Mouse (Mus musculus) bone marrow macrophage, adult 2 months (primary cell): Measurements from ENCODE around the gene Luzp1.

Experiments used
- CTCF ChIP-seq: IDR thresholded peaks from 2 replicates; pipeline ENCODE4 v1.5.1; 2012; ENCODE audit warnings: low read depth, mild to moderate bottlenecking, low read length, moderate library complexity
- POLR2A ChIP-seq: IDR thresholded peaks from 2 replicates; pipeline ENCODE4 v1.6.1; 2012; ENCODE audit warnings: mild to moderate bottlenecking, low read depth, low read length, borderline replicate concordance

DNA sequence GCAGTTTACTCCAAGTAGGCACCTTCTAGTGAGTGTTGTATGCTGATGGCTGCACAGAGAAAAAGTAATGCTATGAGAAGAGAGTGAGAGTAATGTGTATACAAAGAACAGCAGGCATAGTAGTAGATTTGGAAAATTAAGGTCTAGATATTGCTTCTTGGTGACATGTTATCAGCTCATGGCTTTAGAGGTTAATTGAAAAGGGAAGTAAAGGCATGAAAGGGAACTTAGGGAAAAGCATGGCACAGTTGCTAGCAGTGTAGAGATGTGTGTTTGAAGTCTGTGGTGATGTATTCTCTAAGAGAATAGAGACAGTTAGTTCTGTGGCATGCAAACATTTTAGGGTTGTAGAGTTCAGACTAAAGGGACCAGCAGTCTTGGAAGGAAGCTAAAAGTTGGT is 50.3 kb downstream of the Luzp1 start:
- TF ChIP-seq CTCF (no peak), POLR2A (no peak)
